Mouse (Mus musculus) liver, adult 2 months (tissue): ENCODE data around the gene Efnb2. TPM values are rescaled to one million over a fixed set of nuclear protein-coding genes. Genes with fewer than 3 reads are reported as not detected.

ENCODE experiments used
- DNase-seq: peaks from one replicate; pipeline ENCODE4 v3.0.0-alpha.2; 2011; ENCODE audit warnings: low read depth, low spot score; ENCODE audit errors: extremely low read depth
- H3K27ac ChIP-seq: fragments of 200-500 bp; replicated peaks from 2 replicates; pipeline ENCODE4 v1.5.1; 2012; ENCODE audit warnings: low read depth, mild to moderate bottlenecking, control low read depth, inconsistent platforms, low read length; ENCODE audit not compliant: insufficient read depth
- H3K27me3 ChIP-seq: fragments of 200-500 bp; 2 replicates; pipeline ENCODE4 v1.6.1; 2012; ENCODE audit warnings: mild to moderate bottlenecking, moderate library complexity, low read length, inconsistent platforms; ENCODE audit not compliant: control insufficient read depth, insufficient read depth
- H3K36me3 ChIP-seq: fragments of 200-500 bp; 2 replicates; pipeline ENCODE4 v1.6.1; 2012; ENCODE audit warnings: low read length, inconsistent platforms; ENCODE audit not compliant: control insufficient read depth, insufficient read depth
- H3K4me1 ChIP-seq: fragments of 200-500 bp; 2 replicates; pipeline ENCODE4 v1.6.1; 2011; ENCODE audit warnings: low read length; ENCODE audit not compliant: control insufficient read depth, insufficient read depth
- H3K4me3 ChIP-seq: fragments of 200-500 bp; 2 replicates; pipeline ENCODE4 v1.5.1; 2011; ENCODE audit warnings: low read depth, mild to moderate bottlenecking, control low read depth, low read length, moderate library complexity; ENCODE audit not compliant: insufficient read depth
- H3K79me2 ChIP-seq: fragments of 200-500 bp; 2 replicates; pipeline ENCODE4 v1.6.1; 2012; ENCODE audit warnings: inconsistent platforms, mild to moderate bottlenecking, low read length, moderate library complexity; ENCODE audit not compliant: control insufficient read depth, insufficient read depth
- H3K9ac ChIP-seq: fragments of 200-500 bp; 2 replicates; pipeline ENCODE4 v1.6.1; 2012; ENCODE audit warnings: low read depth, mild to moderate bottlenecking, control low read depth, inconsistent platforms, low read length
- CTCF ChIP-seq: fragments of 200-500 bp; IDR thresholded peaks from 2 replicates; pipeline ENCODE4 v1.5.1; 2011; ENCODE audit warnings: low read depth, low read length, control low read depth
- POLR2A ChIP-seq: fragments of 200-500 bp; IDR thresholded peaks from 2 replicates; pipeline ENCODE4 v1.6.1; 2011; ENCODE audit warnings: low read length, control low read depth; ENCODE audit not compliant: insufficient read depth; ENCODE audit errors: extremely low read depth
- WGBS: fragments of 180-500 bp; shearing (Covaris S2); methylation state at CpG from one replicate; pipeline ENCODE4 v1.1.7; 2018; 5-methylcytosine and 5-hydroxymethylcytosine counted together
- polyA plus RNA-seq: library from polyadenylated mRNA; depleted of rRNA; stranded (reverse); fragments of >200 nt; gene quantifications from 2 replicates; pipeline ENCODE4 v1.2.3, GENCODE M21; 2012; rRNA removed
- total RNA-seq: library from RNA; depleted of rRNA; stranded (reverse); fragments of >200 nt; gene quantifications from 2 replicates; pipeline ENCODE4 v1.2.3, GENCODE M21; 2014; rRNA removed

Efnb2 gene
- 1.8 and 4.0 TPM in 2 replicates for total RNA-seq
- 2.3 and 2.8 TPM in 2 replicates for polyA plus RNA-seq

DNA sequence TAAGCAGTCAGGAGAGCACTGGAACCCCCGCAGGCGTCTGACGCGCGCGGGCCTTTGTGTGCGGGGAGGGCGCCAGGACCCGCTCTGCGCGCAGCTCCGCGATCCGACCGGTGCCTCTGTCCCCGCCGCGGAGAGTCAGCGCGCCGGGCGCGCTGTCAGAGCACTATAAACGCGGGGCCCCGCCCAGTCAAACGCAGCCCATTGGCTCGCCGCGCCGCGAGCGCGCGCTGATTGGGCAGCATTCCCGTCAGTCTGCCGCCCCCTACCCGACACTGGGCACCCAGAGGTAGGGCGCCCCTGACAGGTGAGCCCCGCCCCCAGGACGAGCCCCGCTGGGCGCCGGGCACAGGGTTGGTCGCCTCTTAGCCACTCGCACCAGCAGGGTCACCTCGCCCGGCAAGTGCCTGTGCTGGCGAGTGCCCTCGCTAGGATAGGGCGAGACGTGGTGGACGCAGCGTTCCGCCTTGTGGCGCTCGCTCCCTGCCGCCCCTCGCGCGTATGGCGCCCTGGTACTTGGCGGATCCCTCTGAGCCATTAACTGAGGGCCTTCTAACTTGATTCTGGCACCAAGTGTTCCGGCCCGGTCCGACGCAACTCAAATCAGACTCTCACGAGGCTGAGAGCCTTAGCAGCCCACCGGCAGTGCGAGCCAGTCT lies at the start of gene Efnb2:
Gene Efnb2, minus strand, starts transcription at position 140 of the 656 bp plus-strand sequence.
- DNase-seq = peak; percentile 76
- Histone ChIP-seq H3K27ac (peak within 1 kb of the TSS; percentile 36), H3K79me2 (no peaks in the 10 kb centered on the region; the same call in 1 of the 2 replicates), H3K9ac (peak within 1 kb of the TSS; percentile 58), H3K27me3 (peaks cover 8% of the 10 kb centered on the region; the same call in 1 of the 2 replicates), H3K4me3 (peak within 1 kb of the TSS; percentile 66), H3K36me3 (peaks cover 5% of the 10 kb centered on the region), H3K4me1 (peaks cover 3% of the 10 kb centered on the region; the same call in 1 of the 2 replicates)
- TF ChIP-seq POLR2A (peak; percentile 81; the same call in 1 of the 2 replicates), CTCF (no peak)
- WGBS = under 1% methylated on average over 70 of the region's 70 CpGs

GRCm38 (mm10) chr8:8704813-8705212 lies 43.8 kb upstream of the Efnb2 start:
- Histone ChIP-seq H3K79me2 (no peaks in the 10 kb centered on the region), H3K4me1 (no peaks in the 10 kb centered on the region), H3K9ac (no peak overlapping the region), H3K36me3 (no peaks in the 10 kb centered on the region), H3K4me3 (no peak overlapping the region), H3K27ac (no peak overlapping the region), H3K27me3 (no peaks in the 10 kb centered on the region)
- DNase-seq = no peak
- 70% methylated on average over 9 of the region's 9 CpGs for WGBS
- TF ChIP-seq POLR2A (no peak), CTCF (no peak)

GRCm38 (mm10) chr8:8703668-8704067 lies 42.6 kb upstream of the Efnb2 start:
- TF ChIP-seq CTCF = no peak
- TF ChIP-seq POLR2A = no peak
- no peak for DNase-seq
- WGBS = 80% methylated on average over 2 of the region's 2 CpGs
- H3K4me3 ChIP-seq = no peak overlapping the region
- H3K27ac ChIP-seq = no peak overlapping the region
- no peaks in the 10 kb centered on the region for H3K79me2 ChIP-seq
- H3K36me3 ChIP-seq = no peaks in the 10 kb centered on the region
- no peaks in the 10 kb centered on the region for H3K4me1 ChIP-seq
- H3K9ac ChIP-seq = no peak overlapping the region
- no peaks in the 10 kb centered on the region for H3K27me3 ChIP-seq

DNA sequence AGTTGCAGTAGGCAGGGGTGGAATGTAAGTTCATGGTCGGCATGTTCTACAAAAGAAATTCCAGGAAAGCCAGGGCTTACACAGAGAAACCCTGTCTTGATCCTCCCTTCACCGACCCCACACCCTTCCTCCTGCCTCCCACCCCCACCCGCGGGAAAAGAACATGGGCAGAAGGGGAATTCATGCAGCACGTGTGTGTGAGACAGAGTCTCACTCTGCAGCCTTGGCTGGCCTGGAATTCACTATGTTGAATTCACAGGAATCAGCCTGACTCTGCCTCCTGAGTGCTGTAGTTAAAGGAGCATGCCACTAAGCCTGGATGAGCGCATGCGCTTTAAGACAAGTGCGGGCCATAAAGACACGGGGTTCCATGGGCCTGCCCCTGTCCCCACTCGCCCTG lies 39.8 kb upstream of the Efnb2 start:
- no peaks in the 10 kb centered on the region for H3K36me3 ChIP-seq
- DNase-seq = no peak
- no peak overlapping the region for H3K9ac ChIP-seq
- TF ChIP-seq POLR2A (no peak), CTCF (no peak)
- H3K27ac ChIP-seq = no peak overlapping the region
- H3K79me2 ChIP-seq = no peaks in the 10 kb centered on the region
- H3K4me3 ChIP-seq = no peak overlapping the region
- 86% methylated on average over 10 of the region's 10 CpGs for WGBS
- H3K4me1 ChIP-seq = no peaks in the 10 kb centered on the region
- H3K27me3 ChIP-seq = no peaks in the 10 kb centered on the region

GRCm38 (mm10) chr8:8700229-8700628 lies 39.2 kb upstream of the Efnb2 start:
- Histone ChIP-seq H3K79me2 (no peaks in the 10 kb centered on the region), H3K36me3 (no peaks in the 10 kb centered on the region), H3K27ac (no peak overlapping the region), H3K9ac (no peak overlapping the region), H3K27me3 (no peaks in the 10 kb centered on the region), H3K4me1 (no peaks in the 10 kb centered on the region), H3K4me3 (no peak overlapping the region)
- no peak for TF ChIP-seq POLR2A
- TF ChIP-seq CTCF = no peak
- DNase-seq = no peak
- 77% methylated on average over 4 of the region's 4 CpGs for WGBS
